Mouse (Mus musculus): ENCODE measurements at regions not wholly inside any gene's neighbourhood (a gene's known extent, or its start where the extent isn't known, plus 50 kb on each side); places are given as distances from the start of the nearest gene placed in this dataset.

DNA sequence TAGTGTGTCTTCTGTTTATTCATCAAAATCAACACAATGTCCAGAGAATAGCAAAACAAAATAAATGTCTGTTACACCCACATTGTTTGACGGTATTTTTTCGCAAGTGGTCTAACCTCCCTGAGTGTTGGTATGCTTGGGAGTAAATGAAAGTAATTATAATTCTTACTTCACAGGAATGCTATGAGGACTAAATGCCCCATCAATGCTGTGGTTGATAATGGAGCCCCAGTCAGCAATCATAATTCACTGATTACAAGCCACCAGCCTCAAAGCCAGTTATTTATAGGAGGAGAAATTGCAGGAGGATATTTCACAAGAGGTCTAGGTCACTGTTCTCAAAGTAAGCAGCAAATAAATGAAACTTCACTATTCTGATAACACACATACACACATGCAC is 129.6 kb upstream of the Hand2 start:
- DNase-seq, result no peak

DNA sequence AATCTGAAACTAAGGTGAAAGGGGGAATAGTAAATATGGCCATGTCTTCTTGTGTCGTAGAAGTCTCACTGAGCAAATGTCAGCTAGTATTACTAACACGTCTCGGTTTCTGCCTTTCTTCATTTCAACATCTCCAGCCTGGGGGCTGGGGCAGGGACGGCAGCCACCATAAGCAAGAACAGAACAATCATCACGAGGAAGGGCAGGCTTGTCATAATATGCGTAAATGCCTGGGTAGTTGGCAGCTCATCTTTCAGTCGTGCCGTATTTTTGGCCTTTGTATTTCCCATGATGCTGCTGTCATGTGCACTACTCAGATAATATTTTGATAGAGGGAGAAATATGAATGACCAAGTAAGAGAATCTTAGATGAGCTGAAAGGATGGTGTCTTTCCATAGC is 120.5 kb upstream of the Hand2 start:
- no peak for DNase-seq

DNA sequence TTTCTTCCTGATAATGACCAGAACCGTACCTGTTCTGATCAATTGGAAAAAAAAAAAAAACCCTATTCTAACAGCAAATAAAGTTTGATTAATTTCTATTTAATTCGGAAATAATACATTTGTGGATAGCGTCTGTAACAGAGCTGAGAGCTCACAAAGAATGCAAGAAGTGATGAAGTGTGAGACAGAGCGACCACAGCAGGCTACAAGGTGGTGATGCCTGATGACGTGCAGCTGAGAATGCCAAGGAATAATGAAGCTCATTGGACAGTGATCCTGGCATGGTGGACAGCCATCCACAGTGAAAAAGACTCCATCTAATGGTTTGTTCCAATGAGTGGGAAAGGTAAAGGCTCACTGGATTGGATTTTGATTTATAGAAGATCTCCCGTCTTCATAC is 111.2 kb upstream of the Hand2 start:
- DNase-seq, result no peak

DNA sequence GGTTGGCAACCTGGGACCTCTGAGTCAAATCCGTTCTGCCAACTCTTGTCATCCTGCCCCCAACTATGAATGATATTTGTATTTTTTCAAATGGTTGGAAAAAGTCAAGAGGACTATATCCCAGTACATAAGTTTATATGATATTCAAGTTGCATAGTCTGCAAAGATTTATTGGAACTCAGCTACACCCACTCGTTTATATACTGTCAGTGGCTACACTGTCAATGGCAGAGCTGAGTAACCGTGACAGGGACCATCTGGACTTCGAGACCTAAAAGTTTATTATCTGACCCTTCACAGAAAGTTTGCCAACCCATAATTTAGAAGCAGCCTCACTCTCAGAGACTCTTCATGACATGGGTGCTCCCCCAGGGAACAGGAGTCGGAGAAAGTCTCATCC is 107.7 kb upstream of the Hand2 start:
- no peak for DNase-seq

- DNase-seq, result peak; percentile 4
Measured at GRCm38 (mm10) chr8:57213982-57214930, 106.5 kb upstream of the Hand2 start.

DNA sequence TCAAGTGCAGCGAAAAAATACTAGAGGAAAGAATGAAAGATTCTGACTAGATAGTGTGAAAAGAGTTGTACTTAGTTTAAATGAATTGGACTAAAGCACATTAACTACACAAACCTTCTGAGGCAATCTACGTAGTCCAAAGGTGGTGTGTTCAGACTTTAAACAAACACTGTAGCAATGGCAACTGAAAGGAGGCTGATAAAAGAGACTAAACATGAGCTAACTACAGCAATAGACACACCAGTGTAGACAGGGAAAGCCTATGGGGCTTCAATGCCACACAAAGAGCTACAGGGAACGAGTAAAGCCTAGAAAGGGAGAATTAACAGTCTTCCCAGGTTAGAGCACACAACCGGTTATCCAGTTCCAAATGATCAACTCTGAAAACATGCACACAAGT is 90.2 kb upstream of the Hand2 start:
- DNase-seq, result no peak

DNA sequence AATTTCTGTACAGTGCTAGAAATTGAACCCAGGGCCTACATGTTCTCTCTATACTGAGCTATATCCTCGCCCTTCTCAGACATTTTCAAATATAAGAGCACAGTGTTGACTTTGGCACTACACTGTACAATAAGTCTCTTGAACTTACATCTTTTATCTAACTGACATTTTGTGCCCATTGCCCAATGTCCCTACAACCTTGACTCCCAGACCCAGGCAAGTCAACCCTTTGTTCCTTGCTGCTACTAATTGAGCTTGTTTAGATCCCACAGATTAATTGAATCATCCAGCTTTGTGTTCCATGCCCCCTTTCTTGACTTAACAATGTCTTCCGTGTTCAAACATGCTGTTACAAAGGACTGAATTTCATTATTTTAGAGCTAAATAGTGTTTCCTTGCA is 78.5 kb upstream of the Hand2 start:
- DNase-seq, result no peak

DNA sequence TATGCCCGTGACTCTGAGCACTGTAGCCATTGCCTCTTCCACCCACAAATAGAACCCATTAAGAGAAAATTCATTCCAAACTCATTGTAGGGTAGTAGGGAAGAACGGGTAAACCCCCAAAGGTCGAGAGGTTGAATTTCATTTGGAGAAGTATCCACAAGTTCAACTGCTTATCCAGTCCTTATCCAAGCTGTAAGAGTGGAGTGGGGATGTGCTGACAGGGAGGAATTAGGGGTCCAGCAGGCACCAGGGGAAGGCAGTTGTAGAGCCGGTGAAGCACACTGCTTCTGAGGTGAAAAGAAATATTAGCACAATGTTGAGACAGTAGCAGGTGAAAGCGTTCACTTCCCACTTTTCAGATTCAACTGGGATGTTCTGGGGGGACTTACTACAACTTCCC is 71.7 kb upstream of the Hand2 start:
- DNase-seq, result no peak

Measured in kidney, postnatal 10 days (tissue).